Mouse (Mus musculus): ENCODE measurements at regions not wholly inside any gene's neighbourhood (a gene's known extent, or its start where the extent isn't known, plus 50 kb on each side); places are given as distances from the start of the nearest gene placed in this dataset.

- no peak overlapping the region for H3K4me3 ChIP-seq (replicated peaks; ENCODE audit: low read length)
- H3K4me1 ChIP-seq (replicated peaks; ENCODE audit: low read depth, low read length), result no peaks in the 10 kb centered on the region
- H3K9me3 ChIP-seq (ENCODE audit: low read length), result peaks cover 7% of the 10 kb centered on the region; the same call in 1 of the 2 replicates
- H3K27me3 ChIP-seq (ENCODE audit: insufficient read depth, low read length), result no peaks in the 10 kb centered on the region
- no peak for TF ChIP-seq CTCF (conservative IDR thresholded peaks at IDR 0.05; ENCODE audit: low read length)
- TF ChIP-seq NANOG (IDR thresholded peaks at IDR 0.05; ENCODE audit: borderline replicate concordance, low read length), result no peak
- TF ChIP-seq POU5F1 (IDR thresholded peaks at IDR 0.05; ENCODE audit: borderline replicate concordance, low read length), result no peak
- H3K36me3 ChIP-seq (ENCODE audit: insufficient read depth, low read length), result no peaks in the 10 kb centered on the region
Measured at GRCm38 (mm10) chr14:86239090-86239489, 901.9 kb downstream of the Diaph3 start.

- H3K4me3 ChIP-seq (replicated peaks; ENCODE audit: low read length), result no peak overlapping the region
- H3K4me1 ChIP-seq (replicated peaks; ENCODE audit: low read depth, low read length), result no peaks in the 10 kb centered on the region
- no peaks in the 10 kb centered on the region for H3K27me3 ChIP-seq (ENCODE audit: insufficient read depth, low read length)
- H3K9me3 ChIP-seq (ENCODE audit: low read length), result no peaks in the 10 kb centered on the region
- TF ChIP-seq POU5F1 (IDR thresholded peaks at IDR 0.05; ENCODE audit: borderline replicate concordance, low read length) (no peak), NANOG (IDR thresholded peaks at IDR 0.05; ENCODE audit: borderline replicate concordance, low read length) (no peak), CTCF (conservative IDR thresholded peaks at IDR 0.05; ENCODE audit: low read length) (no peak)
- H3K36me3 ChIP-seq (ENCODE audit: insufficient read depth, low read length), result no peaks in the 10 kb centered on the region
Measured at GRCm38 (mm10) chr14:86233305-86233704, 907.7 kb downstream of the Diaph3 start.

GRCm38 (mm10) chr14:86230609-86231008 is 910.4 kb downstream of the Diaph3 start:
- TF ChIP-seq NANOG (IDR thresholded peaks at IDR 0.05; ENCODE audit: borderline replicate concordance, low read length), result no peak
- no peak for TF ChIP-seq POU5F1 (IDR thresholded peaks at IDR 0.05; ENCODE audit: borderline replicate concordance, low read length)
- TF ChIP-seq CTCF (conservative IDR thresholded peaks at IDR 0.05; ENCODE audit: low read length), result no peak
- Histone ChIP-seq H3K4me3 (replicated peaks; ENCODE audit: low read length) (no peak overlapping the region), H3K27me3 (ENCODE audit: insufficient read depth, low read length) (no peaks in the 10 kb centered on the region), H3K4me1 (replicated peaks; ENCODE audit: low read depth, low read length) (no peaks in the 10 kb centered on the region), H3K9me3 (ENCODE audit: low read length) (no peaks in the 10 kb centered on the region), H3K36me3 (ENCODE audit: insufficient read depth, low read length) (no peaks in the 10 kb centered on the region)

GRCm38 (mm10) chr14:86229755-86230154 is 911.3 kb downstream of the Diaph3 start:
- H3K27me3 ChIP-seq (ENCODE audit: insufficient read depth, low read length), result no peaks in the 10 kb centered on the region
- TF ChIP-seq POU5F1 (IDR thresholded peaks at IDR 0.05; ENCODE audit: borderline replicate concordance, low read length), result no peak
- TF ChIP-seq CTCF (conservative IDR thresholded peaks at IDR 0.05; ENCODE audit: low read length), result no peak
- TF ChIP-seq NANOG (IDR thresholded peaks at IDR 0.05; ENCODE audit: borderline replicate concordance, low read length), result no peak

GRCm38 (mm10) chr14:86215711-86216110 is 925.3 kb downstream of the Diaph3 start:
- Histone ChIP-seq H3K9me3 (ENCODE audit: low read length) (no peaks in the 10 kb centered on the region), H3K4me1 (replicated peaks; ENCODE audit: low read depth, low read length) (no peaks in the 10 kb centered on the region), H3K36me3 (ENCODE audit: insufficient read depth, low read length) (no peaks in the 10 kb centered on the region), H3K4me3 (replicated peaks; ENCODE audit: low read length) (no peak overlapping the region), H3K27me3 (ENCODE audit: insufficient read depth, low read length) (no peaks in the 10 kb centered on the region)
- TF ChIP-seq CTCF (conservative IDR thresholded peaks at IDR 0.05; ENCODE audit: low read length) (no peak), NANOG (IDR thresholded peaks at IDR 0.05; ENCODE audit: borderline replicate concordance, low read length) (no peak), POU5F1 (IDR thresholded peaks at IDR 0.05; ENCODE audit: borderline replicate concordance, low read length) (no peak)

More at GRCm38 (mm10) chr14:86229755-86230154, 911.3 kb downstream of the Diaph3 start:
- Histone ChIP-seq H3K4me1 (replicated peaks; ENCODE audit: low read depth, low read length) (no peaks in the 10 kb centered on the region), H3K4me3 (replicated peaks; ENCODE audit: low read length) (no peak overlapping the region), H3K36me3 (ENCODE audit: insufficient read depth, low read length) (no peaks in the 10 kb centered on the region), H3K9me3 (ENCODE audit: low read length) (no peaks in the 10 kb centered on the region)

- H3K27me3 ChIP-seq (ENCODE audit: insufficient read depth, low read length), result no peaks in the 10 kb centered on the region
- no peak overlapping the region for H3K4me3 ChIP-seq (replicated peaks; ENCODE audit: low read length)
- no peaks in the 10 kb centered on the region for H3K4me1 ChIP-seq (replicated peaks; ENCODE audit: low read depth, low read length)
- H3K9me3 ChIP-seq (ENCODE audit: low read length), result no peaks in the 10 kb centered on the region
- H3K36me3 ChIP-seq (ENCODE audit: insufficient read depth, low read length), result no peaks in the 10 kb centered on the region
- no peak for TF ChIP-seq NANOG (IDR thresholded peaks at IDR 0.05; ENCODE audit: borderline replicate concordance, low read length)
- TF ChIP-seq POU5F1 (IDR thresholded peaks at IDR 0.05; ENCODE audit: borderline replicate concordance, low read length), result no peak
Measured at GRCm38 (mm10) chr14:86211654-86212053, 929.4 kb downstream of the Diaph3 start.

- TF ChIP-seq NANOG (IDR thresholded peaks at IDR 0.05; ENCODE audit: borderline replicate concordance, low read length) (no peak), POU5F1 (IDR thresholded peaks at IDR 0.05; ENCODE audit: borderline replicate concordance, low read length) (no peak), CTCF (conservative IDR thresholded peaks at IDR 0.05; ENCODE audit: low read length) (no peak)
- H3K27me3 ChIP-seq (ENCODE audit: insufficient read depth, low read length), result no peaks in the 10 kb centered on the region
- no peak overlapping the region for H3K4me3 ChIP-seq (replicated peaks; ENCODE audit: low read length)
- H3K4me1 ChIP-seq (replicated peaks; ENCODE audit: low read depth, low read length), result no peaks in the 10 kb centered on the region
- no peaks in the 10 kb centered on the region; the same call in 1 of the 2 replicates for H3K9me3 ChIP-seq (ENCODE audit: low read length)
- no peaks in the 10 kb centered on the region for H3K36me3 ChIP-seq (ENCODE audit: insufficient read depth, low read length)
Measured at GRCm38 (mm10) chr14:86204582-86204981, 936.5 kb downstream of the Diaph3 start.

GRCm38 (mm10) chr14:86197864-86198263 is 943.2 kb downstream of the Diaph3 start:
- TF ChIP-seq POU5F1 (IDR thresholded peaks at IDR 0.05; ENCODE audit: borderline replicate concordance, low read length) (no peak), CTCF (conservative IDR thresholded peaks at IDR 0.05; ENCODE audit: low read length) (no peak), NANOG (IDR thresholded peaks at IDR 0.05; ENCODE audit: borderline replicate concordance, low read length) (no peak)
- H3K4me3 ChIP-seq (replicated peaks; ENCODE audit: low read length), result no peak overlapping the region
- no peaks in the 10 kb centered on the region for H3K4me1 ChIP-seq (replicated peaks; ENCODE audit: low read depth, low read length)
- peaks cover 14% of the 10 kb centered on the region for H3K9me3 ChIP-seq (ENCODE audit: low read length)
- H3K27me3 ChIP-seq (ENCODE audit: insufficient read depth, low read length), result no peaks in the 10 kb centered on the region
- no peaks in the 10 kb centered on the region for H3K36me3 ChIP-seq (ENCODE audit: insufficient read depth, low read length)

- no peaks in the 10 kb centered on the region for H3K4me1 ChIP-seq (replicated peaks; ENCODE audit: low read depth, low read length)
- TF ChIP-seq CTCF (conservative IDR thresholded peaks at IDR 0.05; ENCODE audit: low read length), result no peak
- no peak for TF ChIP-seq NANOG (IDR thresholded peaks at IDR 0.05; ENCODE audit: borderline replicate concordance, low read length)
- TF ChIP-seq POU5F1 (IDR thresholded peaks at IDR 0.05; ENCODE audit: borderline replicate concordance, low read length), result no peak
- H3K27me3 ChIP-seq (ENCODE audit: insufficient read depth, low read length), result no peaks in the 10 kb centered on the region
- no peaks in the 10 kb centered on the region for H3K36me3 ChIP-seq (ENCODE audit: insufficient read depth, low read length)
- no peak overlapping the region for H3K4me3 ChIP-seq (replicated peaks; ENCODE audit: low read length)
- H3K9me3 ChIP-seq (ENCODE audit: low read length), result no peaks in the 10 kb centered on the region
Measured at GRCm38 (mm10) chr14:86184663-86185381, 956.2 kb downstream of the Diaph3 start.

Data from E14TG2a.4 (cell line).